Mouse (Mus musculus) C2C12 (cell line): Measurements from ENCODE around the gene Gtf3a. TPM values are rescaled to one million over a fixed set of nuclear protein-coding genes. Genes with fewer than 3 reads are reported as not detected.
A peak's percentile ranks its signal among the peaks of the same experiment; 100 is the strongest.

ENCODE experiments used
- H3K27me3 ChIP-seq: one replicate; pipeline ENCODE4 v1.6.1; 2011; ENCODE audit not compliant: control insufficient read depth, insufficient read depth, insufficient read length
- H3K36me3 ChIP-seq: one replicate; pipeline ENCODE4 v1.6.1; 2011; ENCODE audit not compliant: control insufficient read depth, insufficient read depth
- H3K4me3 ChIP-seq: one replicate; pipeline ENCODE4 v1.5.1; 2011; ENCODE audit warnings: mild to moderate bottlenecking, control low read depth; ENCODE audit not compliant: poor library complexity, insufficient read depth, severe bottlenecking
- H3K79me2 ChIP-seq: one replicate; pipeline ENCODE4 v1.6.1; 2011; ENCODE audit not compliant: control insufficient read depth, insufficient read depth
- H3K79me3 ChIP-seq: one replicate; pipeline ENCODE4 v1.6.1; 2011; ENCODE audit warnings: low read depth, control low read depth
- H3ac ChIP-seq: one replicate; pipeline ENCODE3; 2011; ENCODE audit warnings: low read depth; ENCODE audit not compliant: control insufficient read depth, insufficient read length
- CEBPB ChIP-seq: IDR thresholded peaks from one replicate; pipeline ENCODE4 v1.6.1; 2011; ENCODE audit warnings: low read depth, mild to moderate bottlenecking, control low read depth, moderate library complexity
- CTCF ChIP-seq: IDR thresholded peaks from one replicate; pipeline ENCODE4 v1.5.1; 2011; ENCODE audit not compliant: control insufficient read depth, insufficient read depth, insufficient read length
- FOSL1 ChIP-seq: IDR thresholded peaks from one replicate; pipeline ENCODE4 v1.8.0; 2011; ENCODE audit warnings: mild to moderate bottlenecking, low read length; ENCODE audit not compliant: poor library complexity, insufficient read depth, severe bottlenecking
- MAX ChIP-seq: IDR thresholded peaks from one replicate; pipeline ENCODE4 v1.6.1; 2011; ENCODE audit warnings: mild to moderate bottlenecking, control low read depth
- MYOD1 ChIP-seq: IDR thresholded peaks from one replicate; pipeline ENCODE4 v1.6.1; 2011; ENCODE audit warnings: low read depth; ENCODE audit not compliant: control insufficient read depth, insufficient read length
- MYOG ChIP-seq: IDR thresholded peaks from one replicate; pipeline ENCODE4 v1.6.1; 2011; ENCODE audit not compliant: control insufficient read depth, insufficient read length; ENCODE audit errors: extremely low read depth
- USF1 ChIP-seq: IDR thresholded peaks from one replicate; pipeline ENCODE4 v1.6.1; 2011; ENCODE audit warnings: low read depth, mild to moderate bottlenecking, control low read depth, moderate library complexity
- long read RNA-seq, 2 experiments: library from polyadenylated mRNA; unstranded; transcript quantifications; one replicate each; pipeline ENCODE4 v2.0.0; 2019 to 2020
- polyA plus RNA-seq: library from polyadenylated mRNA; unstranded; fragments of >200 nt; fragmentation: generic; extraction: Trizol; gene quantifications from one replicate; pipeline ENCODE4 v1.2.1, GENCODE M21; 2012; ENCODE audit warnings: missing spikeins

The Gtf3a gene
- polyA plus RNA-seq = 96.4 TPM
- long read RNA-seq, experiment 1, transcript Gtf3a-201 (8 exons, 1,426 nt) = minor isoform, 5 of 67 reads
- long read RNA-seq, experiment 1, transcript Gtf3a-204 (9 exons, 1,298 nt) = major isoform, 39 of 67 reads
- long read RNA-seq, experiment 1, partial matches to known transcripts = 7 of 67 reads
- long read RNA-seq, experiment 1, other reads (novel, unspliced or antisense) = 16 of 67 reads
- long read RNA-seq, experiment 2, transcript Gtf3a-204 (9 exons, 1,298 nt) = major isoform, 91 of 133 reads
- long read RNA-seq, experiment 2, transcript Gtf3a-201 (8 exons, 1,426 nt) = minor isoform, 27 of 133 reads
- long read RNA-seq, experiment 2, partial matches to known transcripts = 2 of 133 reads
- long read RNA-seq, experiment 2, other reads (novel, unspliced or antisense) = 12 of 133 reads

GRCm38 (mm10) chr5:146948508-146949088, at the start of gene Gtf3a:
TSS of gene Gtf3a (plus strand) at chr5:146948657.
- peak within 1 kb of the TSS; percentile 72 for H3ac ChIP-seq
- H3K79me3 ChIP-seq = peaks cover 18% of the 10 kb centered on the region
- TF ChIP-seq MYOG (no peak), MAX (peak; percentile 77)
- peak within 1 kb of the TSS; percentile 63 for H3K4me3 ChIP-seq
- peaks cover 31% of the 10 kb centered on the region for H3K36me3 ChIP-seq
- peaks cover 29% of the 10 kb centered on the region for H3K79me2 ChIP-seq
- H3K27me3 ChIP-seq = no peaks in the 10 kb centered on the region

- Histone ChIP-seq H3K27me3 (no peaks in the 10 kb centered on the region), H3K36me3 (no peaks in the 10 kb centered on the region), H3ac (no peak overlapping the region), H3K79me3 (no peaks in the 10 kb centered on the region), H3K79me2 (no peaks in the 10 kb centered on the region), H3K4me3 (no peak overlapping the region)
- TF ChIP-seq FOSL1 (no peak), CTCF (no peak), MYOG (no peak), MYOD1 (no peak), MAX (no peak), CEBPB (no peak), USF1 (no peak)
These were observed 48.1 kb upstream of the Gtf3a start for GRCm38 (mm10) chr5:146900331-146900730.

- Histone ChIP-seq H3K27me3 (no peaks in the 10 kb centered on the region), H3ac (no peak overlapping the region), H3K79me3 (no peaks in the 10 kb centered on the region), H3K36me3 (no peaks in the 10 kb centered on the region), H3K79me2 (no peaks in the 10 kb centered on the region), H3K4me3 (no peak overlapping the region)
- no peak for TF ChIP-seq MAX
- TF ChIP-seq FOSL1 = no peak
- TF ChIP-seq MYOG = no peak
- no peak for TF ChIP-seq MYOD1
- no peak for TF ChIP-seq CEBPB
- no peak for TF ChIP-seq USF1
- TF ChIP-seq CTCF = no peak
These were observed 47.0 kb upstream of the Gtf3a start for GRCm38 (mm10) chr5:146901501-146901900.

- H3K4me3 ChIP-seq = no peak overlapping the region
- H3K79me3 ChIP-seq = no peaks in the 10 kb centered on the region
- no peaks in the 10 kb centered on the region for H3K79me2 ChIP-seq
These were observed 44.1 kb upstream of the Gtf3a start for GRCm38 (mm10) chr5:146904404-146904803.

GRCm38 (mm10) chr5:146905486-146906172, 42.8 kb upstream of the Gtf3a start:
- no peak overlapping the region for H3ac ChIP-seq

More at GRCm38 (mm10) chr5:146904404-146904803, 44.1 kb upstream of the Gtf3a start:
- no peaks in the 10 kb centered on the region for H3K36me3 ChIP-seq
- peak; percentile 49 for TF ChIP-seq CTCF
- TF ChIP-seq MYOG = no peak
- TF ChIP-seq MYOD1 = no peak
- no peaks in the 10 kb centered on the region for H3K27me3 ChIP-seq
- H3ac ChIP-seq = no peak overlapping the region

More at GRCm38 (mm10) chr5:146905486-146906172, 42.8 kb upstream of the Gtf3a start:
- Histone ChIP-seq H3K4me3 (no peak overlapping the region), H3K79me2 (no peaks in the 10 kb centered on the region), H3K36me3 (no peaks in the 10 kb centered on the region), H3K27me3 (no peaks in the 10 kb centered on the region), H3K79me3 (no peaks in the 10 kb centered on the region)
- TF ChIP-seq FOSL1 (no peak), CTCF (peak; percentile 38)
